Mouse (Mus musculus) intestine, postnatal 0 days (tissue): ENCODE data around the gene Crygn. TPM values are rescaled to one million over a fixed set of nuclear protein-coding genes. Genes with fewer than 3 reads are reported as not detected.

Experiments used
- ATAC-seq: fragments of 200-750 bp; cut with Nextera tagmentation; 2 replicates; pipeline ENCODE4 v1.8.0; 2017; ENCODE audit warnings: mild to moderate bottlenecking, moderate TSS enrichment, moderate library complexity
- H3K27ac ChIP-seq: fragments of 300-500 bp; sonication (generic); 2 replicates; pipeline ENCODE4 v1.5.1; 2014; ENCODE audit warnings: mild to moderate bottlenecking, low read depth, low read length, moderate library complexity
- H3K27me3 ChIP-seq: fragments of 300-500 bp; sonication (generic); replicated peaks from 2 replicates; pipeline ENCODE4 v1.6.1; 2014; ENCODE audit warnings: low read length, mixed read lengths; ENCODE audit not compliant: control insufficient read depth, insufficient read depth
- H3K36me3 ChIP-seq: fragments of 300-500 bp; sonication (generic); 2 replicates; pipeline ENCODE4 v1.6.1; 2014; ENCODE audit warnings: mild to moderate bottlenecking, moderate library complexity; ENCODE audit not compliant: control insufficient read depth, insufficient read depth
- H3K4me1 ChIP-seq: fragments of 300-500 bp; sonication (generic); replicated peaks from 2 replicates; pipeline ENCODE4 v1.6.1; 2014; ENCODE audit warnings: antibody characterized with exemption, low read length, mixed read lengths; ENCODE audit not compliant: control insufficient read depth, insufficient read depth
- H3K4me2 ChIP-seq: fragments of 300-500 bp; sonication (generic); replicated peaks from 2 replicates; pipeline ENCODE4 v1.6.1; 2014; ENCODE audit warnings: low read depth, mild to moderate bottlenecking, moderate library complexity
- H3K4me3 ChIP-seq: fragments of 300-500 bp; sonication (generic); 2 replicates; pipeline ENCODE4 v1.5.1; 2014; ENCODE audit warnings: low read depth, low read length
- H3K9ac ChIP-seq: fragments of 300-500 bp; sonication (generic); 2 replicates; pipeline ENCODE4 v1.6.1; 2014; ENCODE audit warnings: mild to moderate bottlenecking, low read depth, low read length
- H3K9me3 ChIP-seq: fragments of 300-500 bp; sonication (generic); 2 replicates; pipeline ENCODE4 v1.6.1; 2016; ENCODE audit warnings: mixed run types; ENCODE audit not compliant: control insufficient read depth
- CTCF ChIP-seq: sonication (generic); IDR thresholded peaks from 2 replicates; pipeline ENCODE4 v1.5.1; 2016; ENCODE audit warnings: low read depth, mild to moderate bottlenecking, control low read depth, antibody characterized with exemption, moderate library complexity
- WGBS: fragments of 180-500 bp; shearing (Covaris S2); extraction: QIAGEN DNeasy Blood & Tissue Kit; methylation state at CpG from one replicate; pipeline ENCODE4 v1.1.7; 2014; 5-methylcytosine and 5-hydroxymethylcytosine counted together
- polyA plus RNA-seq: library from polyadenylated mRNA; unstranded; fragments of >200 nt; fragmentation: Nextera tagmentation; extraction: Ambion mirVana; gene quantifications from 2 replicates; pipeline ENCODE4 v1.2.1, GENCODE M21; 2015

Crygn gene
- 7.3 and 8.1 TPM in 2 replicates for polyA plus RNA-seq

- Histone ChIP-seq H3K4me2 (peak within 1 kb of the TSS; percentile 37), H3K4me3 (0 out of 2 replicates have a peak within 1 kb of the TSS, but pooled peaks have one; percentile 7), H3K27me3 (no peaks in the 10 kb centered on the region), H3K9me3 (no peaks in the 10 kb centered on the region), H3K9ac (0 out of 2 replicates have a peak within 1 kb of the TSS, but pooled peaks have one; percentile 22), H3K4me1 (no peaks in the 10 kb centered on the region; the same call in 1 of the 2 replicates), H3K36me3 (no peaks in the 10 kb centered on the region), H3K27ac (no peak within 1 kb of the TSS; the same call in 1 of the 2 replicates)
- WGBS = 71% methylated on average over 18 of the region's 18 CpGs
- ATAC-seq = 0 out of 2 replicates have a peak, but pooled peaks have one; percentile 25
- no peak for TF ChIP-seq CTCF
Measured at GRCm38 (mm10) chr5:24757816-24758215, at the start of gene Crygn. Crygn (minus strand) TSS chr5:24758008.

- no peak overlapping the region for H3K9ac ChIP-seq
- 79% methylated on average over 6 of the region's 6 CpGs for WGBS
- H3K4me1 ChIP-seq = no peaks in the 10 kb centered on the region
- ATAC-seq = no peak
- no peak overlapping the region for H3K4me3 ChIP-seq
- H3K4me2 ChIP-seq = no peak overlapping the region
- no peaks in the 10 kb centered on the region for H3K27me3 ChIP-seq
- H3K36me3 ChIP-seq = peaks cover 54% of the 10 kb centered on the region
- no peak overlapping the region for H3K27ac ChIP-seq
- no peak for TF ChIP-seq CTCF
- no peaks in the 10 kb centered on the region for H3K9me3 ChIP-seq
Measured at GRCm38 (mm10) chr5:24805222-24805621, 47.4 kb upstream of the Crygn start.

GRCm38 (mm10) chr5:24804661-24805060 lies 46.9 kb upstream of the Crygn start:
- peaks cover 51% of the 10 kb centered on the region for H3K36me3 ChIP-seq
- no peak overlapping the region for H3K27ac ChIP-seq
- no peaks in the 10 kb centered on the region for H3K4me1 ChIP-seq
- no peak for ATAC-seq
- no peak overlapping the region for H3K4me3 ChIP-seq
- H3K9ac ChIP-seq = no peak overlapping the region
- H3K4me2 ChIP-seq = no peak overlapping the region
- TF ChIP-seq CTCF = no peak
- H3K9me3 ChIP-seq = no peaks in the 10 kb centered on the region
- 86% methylated on average over 8 of the region's 8 CpGs for WGBS
- no peaks in the 10 kb centered on the region for H3K27me3 ChIP-seq

GRCm38 (mm10) chr5:24801841-24802624 lies 44.2 kb upstream of the Crygn start:
- H3K27me3 ChIP-seq = no peaks in the 10 kb centered on the region
- no peak overlapping the region for H3K4me2 ChIP-seq
- 31% methylated on average over 6 of the region's 6 CpGs for WGBS
- no peaks in the 10 kb centered on the region for H3K9me3 ChIP-seq
- H3K4me1 ChIP-seq = no peaks in the 10 kb centered on the region
- peak; percentile 80 for ATAC-seq
- H3K27ac ChIP-seq = 0 out of 2 replicates have a peak overlapping the region, but pooled peaks have one; percentile 21
- H3K4me3 ChIP-seq = no peak overlapping the region
- H3K36me3 ChIP-seq = peaks cover 31% of the 10 kb centered on the region
- TF ChIP-seq CTCF = no peak
- no peak overlapping the region for H3K9ac ChIP-seq

GRCm38 (mm10) chr5:24800416-24800815 lies 42.6 kb upstream of the Crygn start:
- ATAC-seq = no peak
- Histone ChIP-seq H3K4me1 (no peaks in the 10 kb centered on the region), H3K27ac (no peak overlapping the region), H3K4me2 (no peak overlapping the region), H3K4me3 (no peak overlapping the region), H3K36me3 (peaks cover 18% of the 10 kb centered on the region), H3K27me3 (no peaks in the 10 kb centered on the region), H3K9me3 (no peaks in the 10 kb centered on the region), H3K9ac (no peak overlapping the region)
- TF ChIP-seq CTCF = peak; percentile 68

GRCm38 (mm10) chr5:24798639-24799038 lies 40.8 kb upstream of the Crygn start:
- H3K27me3 ChIP-seq = no peaks in the 10 kb centered on the region
- no peaks in the 10 kb centered on the region for H3K4me1 ChIP-seq
- H3K9ac ChIP-seq = no peak overlapping the region
- no peak overlapping the region for H3K27ac ChIP-seq
- H3K36me3 ChIP-seq = peaks cover 8% of the 10 kb centered on the region
- ATAC-seq = no peak
- H3K4me3 ChIP-seq = no peak overlapping the region
- no peak overlapping the region for H3K4me2 ChIP-seq
- H3K9me3 ChIP-seq = no peaks in the 10 kb centered on the region
- 69% methylated on average over 10 of the region's 10 CpGs for WGBS
- no peak for TF ChIP-seq CTCF
